Mouse (Mus musculus) thymus, postnatal 10 days (tissue): Measurements from ENCODE around the gene Olfr535.
"Not testable (repeated sequence)": the region's sequence is repeated elsewhere in the genome, so short reads cannot be mapped to it uniquely, and the experiment has no call there.

ENCODE experiments used
- DNase-seq, 2 experiments: peaks; one replicate each; pipeline ENCODE4 v3.0.0; 2021; ENCODE audit warnings: low spot score in 2 of 2

The Olfr535 gene

GRCm38 (mm10) chr7:140483916-140484315 lies at the start of gene Olfr535:
TSS of gene Olfr535 (plus strand) at chr7:140484216.
- no peak for DNase-seq

- no peak for DNase-seq
Measured at GRCm38 (mm10) chr7:140443141-140443540, 40.9 kb upstream of the Olfr535 start.

- DNase-seq, result not testable (repeated sequence)
Measured at GRCm38 (mm10) chr7:140463070-140463469, 20.9 kb upstream of the Olfr535 start, which contains the start of gene Olfr533. TSS of gene Olfr533 (plus strand) at chr7:140463370.

GRCm38 (mm10) chr7:140477886-140478285 lies 6.1 kb upstream of the Olfr535 start:
- DNase-seq, result no peak

GRCm38 (mm10) chr7:140478733-140479132 lies 5.3 kb upstream of the Olfr535 start:
- no peak for DNase-seq

GRCm38 (mm10) chr7:140488981-140489380 lies 5.0 kb downstream of the Olfr535 start:
- no peak for DNase-seq

GRCm38 (mm10) chr7:140494231-140494630 lies 10.2 kb downstream of the Olfr535 start:
- no peak for DNase-seq

GRCm38 (mm10) chr7:140494702-140495101 lies 10.7 kb downstream of the Olfr535 start:
- no peak for DNase-seq

- DNase-seq, result not testable (repeated sequence)
Measured at GRCm38 (mm10) chr7:140507346-140508021, 23.5 kb downstream of the Olfr535 start, which contains the start of gene Olfr536. TSS of gene Olfr536 (minus strand) at chr7:140507396.

- no peak for DNase-seq
Measured at GRCm38 (mm10) chr7:140539746-140540145, 55.7 kb downstream of the Olfr535 start.
